Mouse (Mus musculus): ENCODE measurements around the gene Spaca6. TPM values are rescaled to one million over a fixed set of nuclear protein-coding genes. Genes with fewer than 3 reads are reported as not detected.

Gene Spaca6
- total RNA-seq, 2 experiments from 2014 or later = 91.4 to 104 TPM

Small RNA genes within 50 kb of the gene (microRNA-seq; reads per million reads assigned to microRNA genes)
- gene Gm25927 = 0 reads per million in 2 experiments
- gene Mir125a = 9,899 to 10,841 reads per million in 2 experiments
- gene Mir99b = 7,886 to 15,175 reads per million in 2 experiments
- gene Mirlet7e = 0 reads per million in 2 experiments

Other genes with a start within 250 kb of the Spaca6 start
- gene Lnpep, start 202.1 kb upstream of the Spaca6 start, total RNA-seq (2021) = 10 to 100 TPM; 91.2 to 95.3 TPM
- gene Vmn2r90, start 123.4 kb upstream of the Spaca6 start, total RNA-seq (2021) = not detected
- under 1 TPM; 0.25 to 0.45 TPM for gene Has1, start 28.0 kb downstream of the Spaca6 start, total RNA-seq (2021)
- not detected for gene Fpr1, start 56.8 kb downstream of the Spaca6 start, total RNA-seq (2021)
- gene Fpr2, start 60.7 kb downstream of the Spaca6 start, total RNA-seq (2021) = not detected
- not detected for gene Fpr3, start 60.7 kb downstream of the Spaca6 start, total RNA-seq (2021)
- not detected for gene Fpr-rs4, start 194.6 kb downstream of the Spaca6 start, total RNA-seq (2021)
- under 1 TPM; 0.05 to 0.09 TPM for gene Vmn2r124, start 222.3 kb downstream of the Spaca6 start, total RNA-seq (2021)

Measured in layer of hippocampus, postnatal 14 days (tissue).